Mouse (Mus musculus) stomach, postnatal 0 days (tissue): Measurements from ENCODE around the gene Gfod1.

Experiments used
- CTCF ChIP-seq: IDR thresholded peaks from 2 replicates; pipeline ENCODE4 v1.5.1; 2016; ENCODE audit warnings: antibody characterized with exemption, low read depth, mild to moderate bottlenecking, moderate library complexity
- EP300 ChIP-seq: optimal IDR thresholded peaks from 2 replicates; pipeline ENCODE3; 2016; ENCODE audit warnings: antibody characterized with exemption

GRCm38 (mm10) chr13:43304018-43304431 is at the start of gene Gfod1:
- TF ChIP-seq CTCF = peak; percentile 64
- no peak for TF ChIP-seq EP300
